10 mouse cellular contexts compared by ENCODE assay signal in the genomic region with DNA sequence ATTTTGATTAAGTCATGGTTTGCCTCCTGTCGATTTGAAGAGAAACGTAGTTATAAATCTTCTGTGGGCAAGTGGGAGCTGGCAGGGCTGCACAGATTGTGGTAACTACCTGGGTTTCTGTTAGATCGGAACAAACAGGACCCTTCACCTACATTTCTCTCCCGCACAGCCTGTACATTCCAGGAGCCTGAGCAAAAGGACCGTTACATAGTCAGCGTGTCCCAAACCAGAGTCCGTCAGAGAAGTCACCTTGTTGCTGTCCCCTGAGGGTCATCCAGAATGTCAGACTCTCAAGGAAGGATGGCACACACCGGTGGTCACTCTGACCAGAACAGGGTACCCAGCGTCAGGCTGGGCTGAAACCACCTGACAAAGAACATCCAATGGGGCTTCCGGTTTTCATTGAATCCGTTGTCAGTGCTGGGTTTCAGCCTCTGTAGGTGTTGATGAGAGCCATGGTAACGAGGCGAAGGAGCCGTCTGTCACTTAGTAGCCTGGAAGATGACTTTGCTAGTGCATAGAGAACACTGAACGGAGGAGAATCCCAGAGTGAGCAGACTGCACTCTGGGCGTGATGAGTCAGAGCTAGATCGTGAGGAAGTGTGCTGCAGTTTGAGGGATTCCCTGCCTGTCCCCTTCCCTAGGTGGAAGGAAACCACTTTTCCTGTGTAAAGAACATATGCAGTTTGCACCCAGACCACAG.
DNase-seq lines count a peak whose midpoint lies in the region; ATAC-seq lines count a peak whose summit lies in the region.
"Had no signal": no experiment of that assay in that cellular context is flagged by ENCODE, and none has a peak within 500 bp of the region (broad histone marks: within the 10 kb centered on the region; RNA-seq: fewer than 3 reads in every experiment).

No protein-coding gene starts in this region.

- peak; percentile 23 for DNase-seq in layer of hippocampus, adult 11-12 months (ENCODE audit: low spot score)
- DNase-seq in layer of hippocampus, adult 9-10 months (ENCODE audit: low spot score): no peak
- DNase-seq in frontal cortex, postnatal 14 days (ENCODE audit: low spot score in 2 of 2): peak; percentile 37 to 45
- DNase-seq in kidney, postnatal 4 days: no peak
- no peak for DNase-seq in thymus, postnatal 10 days (ENCODE audit: low spot score in 2 of 2)
- DNase-seq in gastrocnemius, postnatal 10 days: no peak
- DNase-seq: embryo, embryonic 11 days had no signal

- ATAC-seq in common myeloid progenitor, adult 5-6 weeks (replicated peaks; ENCODE audit: low read depth, poor library complexity, severe bottlenecking): peak; percentile 82
- ATAC-seq in megakaryocyte, adult 5-6 weeks (ENCODE audit: poor library complexity, severe bottlenecking): peak; percentile 67
- ATAC-seq: Patski had no signal

Comparison
In these comparisons a context has a peak if more than half of its experiments do, and no peak if none do; other contexts are left out.
1. DNase-seq: peak in layer of hippocampus, adult 11-12 months (single experiment) and frontal cortex, postnatal 14 days (2 of 2); none in layer of hippocampus, adult 9-10 months (single experiment), kidney, postnatal 4 days (0 of 2), thymus, postnatal 10 days (0 of 2) and gastrocnemius, postnatal 10 days (single experiment).